Mouse (Mus musculus) liver, embryonic 15.5 days (tissue): ENCODE data around the gene Stat4. TPM values are rescaled to one million over a fixed set of nuclear protein-coding genes. Genes with fewer than 3 reads are reported as not detected.
"Not testable (repeated sequence)": the region's sequence is repeated elsewhere in the genome, so short reads cannot be mapped to it uniquely, and the experiment has no call there.

Source experiments
- ATAC-seq: fragments of 200-750 bp; cut with Nextera tagmentation; 2 replicates; pipeline ENCODE4 v1.8.0; 2017; ENCODE audit warnings: moderate number of reproducible peaks, mild to moderate bottlenecking, moderate library complexity; ENCODE audit not compliant: insufficient read depth
- H3K27ac ChIP-seq: fragments of 300-500 bp; sonication (generic); replicated peaks from 2 replicates; pipeline ENCODE4 v1.5.1; 2015; ENCODE audit warnings: mild to moderate bottlenecking, inconsistent platforms
- H3K27me3 ChIP-seq: fragments of 300-500 bp; sonication (generic); 2 replicates; pipeline ENCODE4 v1.6.1; 2015; ENCODE audit warnings: mild to moderate bottlenecking, inconsistent platforms
- H3K36me3 ChIP-seq: fragments of 300-500 bp; sonication (generic); replicated peaks from 2 replicates; pipeline ENCODE4 v1.6.1; 2015; ENCODE audit warnings: moderate library complexity, mild to moderate bottlenecking, inconsistent platforms
- H3K4me1 ChIP-seq: fragments of 300-500 bp; sonication (generic); replicated peaks from 2 replicates; pipeline ENCODE4 v1.6.1; 2015; ENCODE audit warnings: inconsistent platforms
- H3K4me2 ChIP-seq: fragments of 300-500 bp; sonication (generic); 2 replicates; pipeline ENCODE4 v1.6.1; 2015; ENCODE audit warnings: moderate library complexity, mild to moderate bottlenecking, inconsistent platforms
- H3K4me3 ChIP-seq: fragments of 300-500 bp; sonication (generic); replicated peaks from 2 replicates; pipeline ENCODE4 v1.5.1; 2015; ENCODE audit warnings: mild to moderate bottlenecking, inconsistent platforms
- H3K9ac ChIP-seq: fragments of 300-500 bp; sonication (generic); 2 replicates; pipeline ENCODE4 v1.6.1; 2015; ENCODE audit warnings: moderate library complexity, mild to moderate bottlenecking, inconsistent platforms
- H3K9me3 ChIP-seq: fragments of 300-500 bp; sonication (generic); replicated peaks from 2 replicates; pipeline ENCODE4 v1.6.1; 2016; ENCODE audit warnings: inconsistent platforms
- WGBS: fragments of 180-500 bp; shearing (Covaris S2); methylation state at CpG from one replicate; pipeline ENCODE4 v1.1.7; 2015; ENCODE audit warnings: mixed read lengths; ENCODE audit not compliant: insufficient replicate concordance; 5-methylcytosine and 5-hydroxymethylcytosine counted together
- polyA plus RNA-seq: library from polyadenylated mRNA; unstranded; fragments of >200 nt; fragmentation: Nextera tagmentation; extraction: Ambion mirVana; gene quantifications from 2 replicates; pipeline ENCODE4 v1.2.1, GENCODE M21; 2015

Stat4 gene
- polyA plus RNA-seq, 1 experiment from 2014 or later, result 1.2 TPM

- Histone ChIP-seq H3K9me3 (no peaks in the 10 kb centered on the region), H3K36me3 (no peaks in the 10 kb centered on the region), H3K27me3 (no peaks in the 10 kb centered on the region), H3K4me2 (no peak overlapping the region), H3K27ac (no peak overlapping the region), H3K4me3 (no peak overlapping the region), H3K9ac (no peak overlapping the region), H3K4me1 (no peaks in the 10 kb centered on the region)
- WGBS, result 59% methylated on average over 5 of the region's 5 CpGs
- no peak for ATAC-seq
Measured at GRCm38 (mm10) chr1:52028686-52029085, 41.7 kb downstream of the Stat4 start.

GRCm38 (mm10) chr1:52034816-52035752, 48.1 kb downstream of the Stat4 start:
- ATAC-seq, result no peak

GRCm38 (mm10) chr1:52039151-52039550, 52.2 kb downstream of the Stat4 start:
- H3K9me3 ChIP-seq, result no peaks in the 10 kb centered on the region
- H3K27me3 ChIP-seq, result no peaks in the 10 kb centered on the region
- H3K9ac ChIP-seq, result no peak overlapping the region
- H3K4me2 ChIP-seq, result no peak overlapping the region
- no peak overlapping the region for H3K27ac ChIP-seq
- no peaks in the 10 kb centered on the region for H3K4me1 ChIP-seq
- no peak for ATAC-seq
- WGBS, result 62% methylated on average over 7 of the region's 7 CpGs
- H3K36me3 ChIP-seq, result no peaks in the 10 kb centered on the region
- no peak overlapping the region for H3K4me3 ChIP-seq

More at GRCm38 (mm10) chr1:52034816-52035752, 48.1 kb downstream of the Stat4 start:
- H3K27me3 ChIP-seq, result no peaks in the 10 kb centered on the region
- H3K9ac ChIP-seq, result no peak overlapping the region
- no peaks in the 10 kb centered on the region for H3K36me3 ChIP-seq
- no peaks in the 10 kb centered on the region for H3K9me3 ChIP-seq
- H3K27ac ChIP-seq, result no peak overlapping the region
- H3K4me3 ChIP-seq, result no peak overlapping the region
- no peaks in the 10 kb centered on the region for H3K4me1 ChIP-seq
- no peak overlapping the region for H3K4me2 ChIP-seq
- WGBS, result 55% methylated on average over 12 of the region's 12 CpGs

GRCm38 (mm10) chr1:52039626-52040025, 52.7 kb downstream of the Stat4 start:
- Histone ChIP-seq H3K4me1 (no peaks in the 10 kb centered on the region), H3K9ac (no peak overlapping the region), H3K36me3 (no peaks in the 10 kb centered on the region), H3K4me2 (no peak overlapping the region), H3K4me3 (no peak overlapping the region), H3K9me3 (no peaks in the 10 kb centered on the region), H3K27ac (no peak overlapping the region), H3K27me3 (no peaks in the 10 kb centered on the region)
- WGBS, result 70% methylated on average over 9 of the region's 9 CpGs
- no peak for ATAC-seq

- Histone ChIP-seq H3K4me1 (no peaks in the 10 kb centered on the region), H3K4me3 (no peak overlapping the region), H3K27ac (no peak overlapping the region), H3K36me3 (no peaks in the 10 kb centered on the region), H3K27me3 (no peaks in the 10 kb centered on the region), H3K4me2 (no peak overlapping the region), H3K9ac (no peak overlapping the region), H3K9me3 (no peaks in the 10 kb centered on the region)
- ATAC-seq, result no peak
- WGBS, result 60% methylated on average over 11 of the region's 11 CpGs
Measured at GRCm38 (mm10) chr1:52040366-52041061, 53.6 kb downstream of the Stat4 start.

GRCm38 (mm10) chr1:52043191-52043590, 56.2 kb downstream of the Stat4 start:
- H3K4me2 ChIP-seq, result no peak overlapping the region
- no peaks in the 10 kb centered on the region for H3K9me3 ChIP-seq
- H3K4me3 ChIP-seq, result no peak overlapping the region
- no peaks in the 10 kb centered on the region for H3K27me3 ChIP-seq
- WGBS, result 64% methylated on average over 4 of the region's 4 CpGs
- no peaks in the 10 kb centered on the region for H3K4me1 ChIP-seq
- no peak overlapping the region for H3K27ac ChIP-seq
- no peak for ATAC-seq
- no peak overlapping the region for H3K9ac ChIP-seq
- no peaks in the 10 kb centered on the region for H3K36me3 ChIP-seq

- H3K4me3 ChIP-seq, ATAC-seq, H3K27me3 ChIP-seq, H3K36me3 ChIP-seq, H3K9ac ChIP-seq, H3K27ac ChIP-seq, H3K9me3 ChIP-seq, H3K4me1 ChIP-seq, H3K4me2 ChIP-seq: not testable (repeated sequence)
- 85% methylated on average over 10 of the region's 10 CpGs for WGBS
Measured at GRCm38 (mm10) chr1:52046891-52047290, 59.9 kb downstream of the Stat4 start.

- H3K27ac ChIP-seq, result no peak overlapping the region
- no peaks in the 10 kb centered on the region for H3K4me1 ChIP-seq
- H3K9me3 ChIP-seq, result no peaks in the 10 kb centered on the region
- no peak overlapping the region for H3K9ac ChIP-seq
- H3K4me2 ChIP-seq, result no peak overlapping the region
- no peak overlapping the region for H3K4me3 ChIP-seq
- 40% methylated on average over 2 of the region's 2 CpGs for WGBS
- no peak for ATAC-seq
- no peaks in the 10 kb centered on the region for H3K36me3 ChIP-seq
- H3K27me3 ChIP-seq, result no peaks in the 10 kb centered on the region
Measured at GRCm38 (mm10) chr1:52048711-52049110, 61.8 kb downstream of the Stat4 start.

- Histone ChIP-seq H3K9ac (no peak overlapping the region), H3K9me3 (no peaks in the 10 kb centered on the region), H3K27ac (no peak overlapping the region), H3K4me3 (no peak overlapping the region), H3K36me3 (no peaks in the 10 kb centered on the region), H3K4me1 (no peaks in the 10 kb centered on the region), H3K27me3 (no peaks in the 10 kb centered on the region), H3K4me2 (no peak overlapping the region)
- WGBS, result 73% methylated on average over 3 of the region's 3 CpGs
- ATAC-seq, result no peak
Measured at GRCm38 (mm10) chr1:52049827-52050226, 62.9 kb downstream of the Stat4 start.

- Histone ChIP-seq H3K9me3 (no peaks in the 10 kb centered on the region), H3K36me3 (no peaks in the 10 kb centered on the region), H3K9ac (no peak overlapping the region), H3K27ac (no peak overlapping the region), H3K4me3 (no peak overlapping the region), H3K4me1 (no peaks in the 10 kb centered on the region), H3K4me2 (no peak overlapping the region), H3K27me3 (no peaks in the 10 kb centered on the region)
- ATAC-seq, result no peak
- WGBS, result 62% methylated on average over 3 of the region's 3 CpGs
Measured at GRCm38 (mm10) chr1:52051542-52051941, 64.6 kb downstream of the Stat4 start.

GRCm38 (mm10) chr1:52052910-52053309, 66.0 kb downstream of the Stat4 start:
- 79% methylated on average over 9 of the region's 9 CpGs for WGBS
- H3K9ac ChIP-seq, result no peak overlapping the region
- H3K27me3 ChIP-seq, result no peaks in the 10 kb centered on the region

More at GRCm38 (mm10) chr1:52052910-52053309, 66.0 kb downstream of the Stat4 start:
- H3K4me1 ChIP-seq, result no peaks in the 10 kb centered on the region
- H3K36me3 ChIP-seq, result no peaks in the 10 kb centered on the region
- ATAC-seq, result no peak
- no peak overlapping the region for H3K4me3 ChIP-seq
- H3K27ac ChIP-seq, result no peak overlapping the region
- no peak overlapping the region for H3K4me2 ChIP-seq
- no peaks in the 10 kb centered on the region for H3K9me3 ChIP-seq
